Mouse (Mus musculus): Measurements from ENCODE around the gene Gm3005.
"Not testable (repeated sequence)": the region's sequence is repeated elsewhere in the genome, so short reads cannot be mapped to it uniquely, and the experiment has no call there.

Gene Gm3005

GRCm38 (mm10) chr14:3427803-3428202 is at the start of gene Gm3005:
Gene Gm3005, plus strand, starts transcription at chr14:3428103.
- DNase-seq = not testable (repeated sequence)

GRCm38 (mm10) chr14:3394793-3395192 is 33.1 kb upstream of the Gm3005 start, which contains the start of gene Gm10413:
Gene Gm10413, plus strand, starts transcription at chr14:3395093.
- DNase-seq = not testable (repeated sequence)

- DNase-seq = not testable (repeated sequence)
Observed at GRCm38 (mm10) chr14:3412314-3412713, 15.6 kb upstream of the Gm3005 start, which contains the start of gene Gm10409. Gene Gm10409, plus strand, starts transcription at chr14:3412614.

GRCm38 (mm10) chr14:3449079-3449478 is 21.2 kb downstream of the Gm3005 start, which contains the start of gene Gm10408:
Gene Gm10408, plus strand, starts transcription at chr14:3449379.
- DNase-seq = not testable (repeated sequence)

GRCm38 (mm10) chr14:3634212-3634611 is 206.3 kb downstream of the Gm3005 start, which contains the start of gene Gm3012:
Gene Gm3012, plus strand, starts transcription at chr14:3634512.
- DNase-seq = not testable (repeated sequence)

All from lung, adult 18-20 months (tissue).